Mouse (Mus musculus): Measurements from ENCODE around the gene Gpalpp1. TPM values are rescaled to one million over a fixed set of nuclear protein-coding genes. Genes with fewer than 3 reads are reported as not detected.

Gene Gpalpp1
- 2.9 and 3.0 TPM in 2 replicates for polyA plus RNA-seq (2012; rRNA removed)

DNA sequence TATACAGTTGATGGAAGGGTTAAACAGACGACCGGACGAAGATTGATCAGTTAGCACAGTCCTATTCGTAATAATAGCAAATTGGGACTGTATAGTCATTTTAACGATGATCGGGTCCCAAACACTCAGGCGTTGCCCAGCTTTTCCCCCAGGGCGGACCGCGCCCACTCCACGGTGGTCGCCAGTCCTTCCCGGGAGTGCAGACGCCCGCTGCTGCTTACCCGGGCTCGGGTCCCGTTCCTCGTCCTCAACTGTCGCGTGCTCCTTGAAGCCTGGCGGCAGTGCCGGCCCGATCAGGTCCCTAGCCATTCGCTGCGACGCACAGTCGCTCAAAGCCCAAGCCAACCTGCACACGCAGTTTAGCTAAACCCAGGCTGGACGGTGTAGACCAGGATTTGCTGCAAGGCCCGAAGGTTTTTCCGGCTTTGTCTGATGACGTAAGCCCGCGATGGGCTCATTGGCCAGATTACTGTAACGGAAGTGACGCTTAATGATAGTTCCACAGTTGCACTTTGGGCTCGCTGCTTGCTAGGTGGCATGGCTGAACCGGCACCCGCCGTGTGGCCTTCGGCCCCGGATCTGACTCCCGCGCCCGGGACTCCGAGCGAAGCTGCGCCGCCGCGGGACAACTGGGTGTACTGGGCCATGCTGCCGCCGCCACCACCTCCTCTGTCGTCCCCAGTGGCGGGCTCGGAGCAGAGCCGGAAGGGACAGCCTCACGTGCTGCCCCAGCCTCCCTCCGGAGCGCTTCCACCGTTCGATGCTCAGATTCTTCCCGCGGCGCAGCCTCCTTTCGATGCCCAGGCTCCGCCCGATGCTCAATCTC, at the start of gene Gpalpp1, which contains the start of gene Nufip1:
Gpalpp1 (minus strand) TSS at position 365 of the 826 bp plus-strand sequence.
Nufip1 (plus strand) TSS at position 496 of the 826 bp plus-strand sequence.

Other genes with a start within 250 kb of the Gpalpp1 start
- gene Kctd4, start 155.8 kb downstream of the Gpalpp1 start, polyA plus RNA-seq (2012; rRNA removed): not detected in 2 replicates
- 7.4 and 8.8 TPM in 2 replicates for gene Gtf2f2, start 99.9 kb downstream of the Gpalpp1 start, polyA plus RNA-seq (2012; rRNA removed)
- 2.5 and 2.6 TPM in 2 replicates for gene Nufip1, start 131 bp upstream of the Gpalpp1 start, polyA plus RNA-seq (2012; rRNA removed)

Data from liver, embryonic 18 days (tissue).